ENCODE assay signal across 7 mouse cellular contexts in genomic region chr16:18586076-18586905, GRCm38 (mm10). TPM values are rescaled to one million over a fixed set of nuclear protein-coding genes. Genes with fewer than 3 reads are reported as not detected.
DNase-seq lines count a peak whose midpoint lies in the region; ATAC-seq and TF ChIP-seq lines count a peak whose summit lies in the region.

No protein-coding gene starts in this region.

- no peak for TF ChIP-seq POLR2A in lung, adult 2 months (IDR thresholded peaks at IDR 0.05; ENCODE audit: borderline replicate concordance, extremely low read depth, low read depth, low read length)
- TF ChIP-seq POLR2A in olfactory bulb, adult 2 months (IDR thresholded peaks at IDR 0.05; ENCODE audit: insufficient read depth, low read depth, low read length): no peak

- peaks cover 100% of the 10 kb centered on the region for H3K27me3 ChIP-seq in forebrain, embryonic 10.5 days (ENCODE audit: poor library complexity, severe bottlenecking)
- peaks cover 91% of the 10 kb centered on the region for H3K27me3 ChIP-seq in limb, embryonic 11.5 days (ENCODE audit: control insufficient read depth, insufficient read depth, low read length)

- ATAC-seq in limb, embryonic 11.5 days (ENCODE audit: insufficient number of reproducible peaks, low FRiP score, low TSS enrichment, low read depth): no peak

- peak overlapping the region; percentile 60 for H3K4me3 ChIP-seq in lung, adult 2 months (replicated peaks; ENCODE audit: extremely low read depth, low read depth, low read length)
- H3K4me3 ChIP-seq in forebrain, embryonic 10.5 days: peak overlapping the region; percentile 53
- peak overlapping the region; percentile 35 for H3K4me3 ChIP-seq in limb, embryonic 11.5 days (ENCODE audit: low read depth, low read length)
- peak overlapping the region; percentile 31 for H3K4me3 ChIP-seq in olfactory bulb, adult 2 months (ENCODE audit: insufficient read depth, low read depth, low read length)

- WGBS in lung, adult 2 months: 10% methylated on average over 83 of the region's 83 CpGs
- under 1% methylated on average over 83 of the region's 83 CpGs for WGBS in forebrain, embryonic 10.5 days
- WGBS in limb, embryonic 11.5 days: under 1% methylated on average over 81 of the region's 83 CpGs
- WGBS in olfactory bulb, adult 2 months: 11% methylated on average over 83 of the region's 83 CpGs

- H3K9ac ChIP-seq in limb, embryonic 11.5 days (ENCODE audit: low read length): peak overlapping the region; percentile 59

- no peak for TF ChIP-seq CTCF in lung, adult 2 months (IDR thresholded peaks at IDR 0.05; ENCODE audit: insufficient read depth, low read length)
- no peak for TF ChIP-seq CTCF in olfactory bulb, adult 2 months (IDR thresholded peaks at IDR 0.05; ENCODE audit: insufficient read depth, low read depth, low read length)

- no peaks in the 10 kb centered on the region for H3K9me3 ChIP-seq in forebrain, embryonic 10.5 days
- H3K9me3 ChIP-seq in limb, embryonic 11.5 days (ENCODE audit: control insufficient read depth, low read length): no peaks in the 10 kb centered on the region

- no peak for DNase-seq in lung, adult 2 months
- DNase-seq in lung, postnatal 14 days: no peak
- DNase-seq in forebrain, embryonic 10.5 days (ENCODE audit: extremely low spot score, low spot score): peak; percentile 59
- DNase-seq in limb, embryonic 11.5 days (ENCODE audit: low spot score): peak; percentile 73
- no peak for DNase-seq in adrenal gland, postnatal 14 days
- DNase-seq in gastrocnemius, adult 18-20 months (ENCODE audit: low spot score): no peak

- H3K4me1 ChIP-seq in lung, adult 2 months (ENCODE audit: control insufficient read depth, insufficient read depth, low read length): peaks cover 2% of the 10 kb centered on the region
- H3K4me1 ChIP-seq in forebrain, embryonic 10.5 days: peaks cover 67% of the 10 kb centered on the region
- H3K4me1 ChIP-seq in limb, embryonic 11.5 days (ENCODE audit: control insufficient read depth, insufficient read depth, low read length): peaks cover 33% of the 10 kb centered on the region
- peaks cover 37% of the 10 kb centered on the region for H3K4me1 ChIP-seq in olfactory bulb, adult 2 months (ENCODE audit: control insufficient read depth, insufficient read depth, low read length)

- H3K36me3 ChIP-seq in forebrain, embryonic 10.5 days (replicated peaks): no peaks in the 10 kb centered on the region
- no peaks in the 10 kb centered on the region for H3K36me3 ChIP-seq in limb, embryonic 11.5 days (ENCODE audit: control insufficient read depth, insufficient read depth, low read length)

- peak overlapping the region; percentile 80 for H3K4me2 ChIP-seq in limb, embryonic 11.5 days (ENCODE audit: low read depth, severe bottlenecking)

- peak overlapping the region; percentile 69; the same call in 1 of the 2 replicates for H3K27ac ChIP-seq in forebrain, embryonic 10.5 days
- no peak overlapping the region for H3K27ac ChIP-seq in limb, embryonic 11.5 days (replicated peaks; ENCODE audit: low read depth, low read length)
- no peak overlapping the region for H3K27ac ChIP-seq in olfactory bulb, adult 2 months (ENCODE audit: insufficient read depth, low read depth, low read length)

RNA-seq across cellular contexts. Expression of gene Tbx1, which starts 4.2 kb away (rescaled TPM):
- 32.5 and 38.4 TPM in 2 replicates for polyA plus RNA-seq in lung, adult 2 months (2012; rRNA removed)
- polyA plus RNA-seq in forebrain, embryonic 10.5 days (2016; fragmentation: Nextera tagmentation; extraction: Ambion mirVana): 0.95 and 1.1 TPM in 2 replicates
- 2.3 and 2.5 TPM in 2 replicates for polyA plus RNA-seq in limb, embryonic 11.5 days (2014; fragmentation: Nextera tagmentation; extraction: Ambion mirVana)
- polyA plus RNA-seq in olfactory bulb, adult 2 months (2012; ENCODE audit: insufficient read depth, insufficient read length, low replicate concordance, missing spikeins): not detected in 2 replicates
- 2.5 TPM in 1 of 2 replicates, not detected in the other for total RNA-seq in adrenal gland, postnatal 14 days (2021)
- 10 to 100 TPM in 1 of 2 experiments, 1 to 10 TPM in 1; 9.3 to 20.9 TPM for total RNA-seq in gastrocnemius, adult 18-20 months (2021)

RNA-seq across cellular contexts. Expression of gene Gp1bb, which starts 35.9 kb away (rescaled TPM):
- polyA plus RNA-seq in lung, adult 2 months (2012; rRNA removed): 9.7 and 15.5 TPM in 2 replicates
- 3.0 and 3.2 TPM in 2 replicates for polyA plus RNA-seq in forebrain, embryonic 10.5 days (2016; fragmentation: Nextera tagmentation; extraction: Ambion mirVana)
- polyA plus RNA-seq in limb, embryonic 11.5 days (2014; fragmentation: Nextera tagmentation; extraction: Ambion mirVana): 4.1 and 4.5 TPM in 2 replicates
- not detected in 2 replicates for polyA plus RNA-seq in olfactory bulb, adult 2 months (2012; ENCODE audit: insufficient read depth, insufficient read length, low replicate concordance, missing spikeins)
- 0.41 TPM in 2 replicates for total RNA-seq in adrenal gland, postnatal 14 days (2021)
- not detected for total RNA-seq in gastrocnemius, adult 18-20 months (2021)

RNA-seq across cellular contexts. Expression of gene Gm49601, which starts 39.9 kb away (rescaled TPM):
- polyA plus RNA-seq in lung, adult 2 months (2012; rRNA removed): 3.6 and 9.4 TPM in 2 replicates
- 2.3 and 2.4 TPM in 2 replicates for polyA plus RNA-seq in forebrain, embryonic 10.5 days (2016; fragmentation: Nextera tagmentation; extraction: Ambion mirVana)
- 2.3 and 2.4 TPM in 2 replicates for polyA plus RNA-seq in limb, embryonic 11.5 days (2014; fragmentation: Nextera tagmentation; extraction: Ambion mirVana)
- polyA plus RNA-seq in olfactory bulb, adult 2 months (2012; ENCODE audit: insufficient read depth, insufficient read length, low replicate concordance, missing spikeins): not detected in 2 replicates
- 3.4 and 4.5 TPM in 2 replicates for total RNA-seq in adrenal gland, postnatal 14 days (2021)
- total RNA-seq in gastrocnemius, adult 18-20 months (2021): under 1 TPM in 1 of 2 experiments, not detected in 1; 0.47 TPM

RNA-seq across cellular contexts. Expression of gene Sept5, which starts 43.5 kb away (rescaled TPM):
- polyA plus RNA-seq in lung, adult 2 months (2012; rRNA removed): 9.0 and 22.0 TPM in 2 replicates
- polyA plus RNA-seq in forebrain, embryonic 10.5 days (2016; fragmentation: Nextera tagmentation; extraction: Ambion mirVana): 21.0 and 21.5 TPM in 2 replicates
- polyA plus RNA-seq in limb, embryonic 11.5 days (2014; fragmentation: Nextera tagmentation; extraction: Ambion mirVana): 30.0 and 31.1 TPM in 2 replicates
- polyA plus RNA-seq in olfactory bulb, adult 2 months (2012; ENCODE audit: insufficient read depth, insufficient read length, low replicate concordance, missing spikeins): not detected in 2 replicates
- 12.1 and 15.2 TPM in 2 replicates for total RNA-seq in adrenal gland, postnatal 14 days (2021)
- total RNA-seq in gastrocnemius, adult 18-20 months (2021): 1 to 10 TPM; 2.4 to 4.4 TPM

Comparison
In these comparisons a context has a peak if more than half of its experiments do, and no peak if none do; other contexts are left out.
1. DNase-seq: peak in forebrain, embryonic 10.5 days (single experiment) and limb, embryonic 11.5 days (single experiment); none in lung, adult 2 months (single experiment), lung, postnatal 14 days (single experiment), adrenal gland, postnatal 14 days (single experiment) and gastrocnemius, adult 18-20 months (single experiment).
2. Peak in every context shown above with its lines, with median percentiles within 50 percentile points of each other: H3K4me3 ChIP-seq.